Mouse (Mus musculus) gastrocnemius, postnatal 25 days (tissue): ENCODE measurements around the gene Vps37d. TPM values are rescaled to one million over a fixed set of nuclear protein-coding genes. Genes with fewer than 3 reads are reported as not detected.
"Not testable (repeated sequence)": the region's sequence is repeated elsewhere in the genome, so short reads cannot be mapped to it uniquely, and the experiment has no call there.

Source experiments
- DNase-seq: peaks from one replicate; pipeline ENCODE4 v3.0.0; 2022
- total RNA-seq, 2 experiments: library from RNA; stranded (reverse); gene quantifications; 1 replicate in 1 of 2; 2 replicates in 1 of 2; pipeline ENCODE4 v1.2.3; 2021

Vps37d gene
- total RNA-seq, 2 experiments from 2014 or later: 0.41 TPM; not detected in 1

GRCm38 (mm10) chr5:135073349-135074150 is 4.5 kb downstream of the Vps37d start:
- no peak for DNase-seq

GRCm38 (mm10) chr5:135072720-135073119 is 5.3 kb downstream of the Vps37d start:
- DNase-seq: no peak

GRCm38 (mm10) chr5:135072061-135072460 is 6.0 kb downstream of the Vps37d start:
- DNase-seq: no peak

GRCm38 (mm10) chr5:135070448-135070847 is 7.6 kb downstream of the Vps37d start:
- no peak for DNase-seq

GRCm38 (mm10) chr5:135066008-135066407 is 12.1 kb downstream of the Vps37d start:
- no peak for DNase-seq

- DNase-seq: not testable (repeated sequence)
Measured at GRCm38 (mm10) chr5:135064909-135065446, 13.1 kb downstream of the Vps37d start, which contains the start of gene Bud23. Gene Bud23, minus strand, starts transcription at chr5:135064959.

GRCm38 (mm10) chr5:135064382-135064766 is 13.7 kb downstream of the Vps37d start:
- no peak for DNase-seq

- peak; percentile 94 for DNase-seq
Measured at GRCm38 (mm10) chr5:135063629-135064381, 14.3 kb downstream of the Vps37d start, which contains the start of gene Dnajc30. Gene Dnajc30, plus strand, starts transcription at chr5:135064202.

- DNase-seq: no peak
Measured at GRCm38 (mm10) chr5:135053356-135053755, 24.7 kb downstream of the Vps37d start.

- DNase-seq: not testable (repeated sequence)
Measured at GRCm38 (mm10) chr5:135049268-135049667, 28.8 kb downstream of the Vps37d start.

- DNase-seq: no peak
Measured at GRCm38 (mm10) chr5:135048539-135048938, 29.5 kb downstream of the Vps37d start.

GRCm38 (mm10) chr5:135044575-135044974 is 33.5 kb downstream of the Vps37d start:
- no peak for DNase-seq

- no peak for DNase-seq
Measured at GRCm38 (mm10) chr5:135042105-135042788, 35.8 kb downstream of the Vps37d start.

- no peak for DNase-seq
Measured at GRCm38 (mm10) chr5:135040777-135041176, 37.3 kb downstream of the Vps37d start.

GRCm38 (mm10) chr5:135040059-135040458 is 38.0 kb downstream of the Vps37d start:
- no peak for DNase-seq

- DNase-seq: no peak
Measured at GRCm38 (mm10) chr5:135039541-135039940, 38.5 kb downstream of the Vps37d start.

GRCm38 (mm10) chr5:135037946-135038345 is 40.1 kb downstream of the Vps37d start:
- no peak for DNase-seq

GRCm38 (mm10) chr5:135035608-135036359 is 42.3 kb downstream of the Vps37d start:
- no peak for DNase-seq

- no peak for DNase-seq
Measured at GRCm38 (mm10) chr5:135034593-135034992, 43.5 kb downstream of the Vps37d start.

- DNase-seq: no peak
Measured at GRCm38 (mm10) chr5:135032581-135032980, 45.5 kb downstream of the Vps37d start.
